Mouse (Mus musculus) layer of hippocampus, adult 9-11 months (tissue): ENCODE measurements around the gene Apoe.

Experiments
- DNase-seq: peaks from one replicate; pipeline ENCODE4 v3.0.0; 2022

Apoe gene

GRCm38 (mm10) chr7:19663940-19664339 is 35.0 kb downstream of the Apoe start:
- DNase-seq = no peak

GRCm38 (mm10) chr7:19652614-19653013 is 46.4 kb downstream of the Apoe start:
- DNase-seq = no peak

DNA sequence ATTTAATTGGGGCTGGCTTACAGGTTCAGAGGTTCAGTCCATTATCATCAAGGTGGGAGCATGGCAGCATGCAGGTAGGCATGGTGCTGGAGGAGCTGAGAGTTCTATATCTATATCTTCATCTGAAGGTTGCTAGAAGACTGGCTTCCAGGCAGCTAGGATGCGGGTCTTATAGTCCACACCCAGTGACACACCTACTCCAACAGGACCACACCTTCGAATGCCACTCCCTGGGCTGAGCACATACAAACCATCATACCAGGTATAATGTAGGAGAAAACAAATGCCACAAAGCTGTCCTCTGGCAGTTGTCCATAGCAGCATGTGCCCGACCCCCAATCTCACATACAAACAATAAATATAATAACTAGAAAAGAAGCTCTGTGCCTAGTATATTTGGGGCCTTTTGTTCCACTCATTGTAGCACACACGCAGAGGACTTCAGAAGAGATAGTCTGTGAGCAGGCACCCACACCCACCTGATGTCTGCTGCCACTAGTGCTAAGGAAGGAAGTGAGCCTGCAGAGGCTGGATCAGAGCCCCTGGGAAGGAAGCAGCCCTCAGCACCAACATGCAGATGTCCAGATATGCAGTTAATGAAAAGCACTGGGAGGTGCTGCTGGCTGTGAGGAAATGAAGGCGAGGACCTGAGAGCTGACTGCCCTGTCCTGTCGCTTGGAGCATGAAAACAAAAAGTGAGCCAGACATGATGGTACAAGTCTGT is 47.8 kb downstream of the Apoe start:
- no peak for DNase-seq
